Mouse (Mus musculus) heart, postnatal 0 days (tissue): ENCODE measurements around the gene Tex35. TPM values are rescaled to one million over a fixed set of nuclear protein-coding genes. Genes with fewer than 3 reads are reported as not detected.

Source experiments
- ATAC-seq: fragments of 200-750 bp; cut with Nextera tagmentation; 2 replicates; pipeline ENCODE4 v1.8.0; 2017; ENCODE audit warnings: low read depth, moderate number of reproducible peaks, moderate library complexity; ENCODE audit not compliant: insufficient read depth
- DNase-seq: peaks from one replicate; pipeline ENCODE4 v3.0.0-alpha.2; 2016; ENCODE audit warnings: low spot score
- H3K27ac ChIP-seq: fragments of 300-500 bp; sonication (generic); 2 replicates; pipeline ENCODE4 v1.5.1; 2014; ENCODE audit warnings: low read depth, mild to moderate bottlenecking
- H3K27me3 ChIP-seq: fragments of 300-500 bp; sonication (generic); 2 replicates; pipeline ENCODE4 v1.6.1; 2014; ENCODE audit warnings: low read length, mixed read lengths; ENCODE audit not compliant: control insufficient read depth, insufficient read depth
- H3K36me3 ChIP-seq: fragments of 300-500 bp; sonication (generic); replicated peaks from 2 replicates; pipeline ENCODE4 v1.6.1; 2014; ENCODE audit warnings: low read length, mixed read lengths; ENCODE audit not compliant: control insufficient read depth, insufficient read depth
- H3K4me1 ChIP-seq: fragments of 300-500 bp; sonication (generic); 2 replicates; pipeline ENCODE4 v1.6.1; 2014; ENCODE audit warnings: antibody characterized with exemption; ENCODE audit not compliant: control insufficient read depth, insufficient read depth
- H3K4me2 ChIP-seq: fragments of 300-500 bp; sonication (generic); 2 replicates; pipeline ENCODE4 v1.6.1; 2014; ENCODE audit warnings: low read depth, mild to moderate bottlenecking, low read length, moderate library complexity
- H3K4me3 ChIP-seq: fragments of 300-500 bp; sonication (generic); 2 replicates; pipeline ENCODE4 v1.5.1; 2014; ENCODE audit warnings: low read depth, low read length
- H3K9ac ChIP-seq: fragments of 300-500 bp; sonication (generic); replicated peaks from 2 replicates; pipeline ENCODE4 v1.6.1; 2014; ENCODE audit warnings: low read depth, low read length, mixed read lengths
- H3K9me3 ChIP-seq: fragments of 300-500 bp; sonication (generic); replicated peaks from 2 replicates; pipeline ENCODE4 v1.6.1; 2016; ENCODE audit warnings: low read length; ENCODE audit not compliant: control insufficient read depth
- CTCF ChIP-seq: IDR thresholded peaks from 2 replicates; pipeline ENCODE4 v1.5.1; 2016; ENCODE audit warnings: antibody characterized with exemption, control low read depth, low read depth
- EP300 ChIP-seq: IDR thresholded peaks from 2 replicates; pipeline ENCODE4 v1.6.1; 2016; ENCODE audit warnings: antibody characterized with exemption, low read depth
- WGBS: fragments of 180-500 bp; shearing (Covaris S2); extraction: QIAGEN DNeasy Blood & Tissue Kit; methylation state at CpG from one replicate; pipeline ENCODE4 v1.1.7; 2014; 5-methylcytosine and 5-hydroxymethylcytosine counted together
- polyA plus RNA-seq: library from polyadenylated mRNA; unstranded; fragments of >200 nt; fragmentation: Nextera tagmentation; extraction: Ambion mirVana; gene quantifications from 2 replicates; pipeline ENCODE4 v1.2.1, GENCODE M21; 2015
- total RNA-seq: library from RNA; depleted of rRNA; stranded (reverse); fragments of >200 nt; gene quantifications from 2 replicates; pipeline ENCODE4 v1.2.3, GENCODE M21; 2014; ENCODE audit warnings: low replicate concordance

Tex35 gene
- total and polyA plus RNA-seq, 2 experiments from 2014 or later = not detected

DNA sequence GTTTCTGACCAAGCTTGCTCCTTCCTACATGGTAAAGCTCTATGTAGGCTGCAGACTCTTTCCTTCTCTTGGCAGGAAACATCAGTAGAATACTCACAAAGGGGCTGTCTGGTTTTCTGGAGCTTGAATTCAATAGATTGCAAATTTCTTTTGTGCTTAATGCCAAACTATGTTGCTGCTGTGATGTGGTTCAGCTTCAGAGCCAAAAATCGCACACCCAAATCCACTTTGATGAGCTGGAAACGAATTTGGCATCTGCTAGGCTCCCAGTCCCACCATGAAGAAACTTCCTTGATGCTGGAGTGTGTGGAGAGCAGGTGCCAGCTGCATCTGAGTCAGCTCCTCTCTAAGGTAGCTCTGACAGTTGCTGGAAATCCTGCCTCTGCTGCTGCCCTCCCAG lies 6.0 kb upstream of the Tex35 start:
- 80% methylated on average over 2 of the region's 2 CpGs for WGBS
- no peak overlapping the region for H3K4me2 ChIP-seq
- DNase-seq = no peak
- H3K36me3 ChIP-seq = no peaks in the 10 kb centered on the region
- no peaks in the 10 kb centered on the region; the same call in 1 of the 2 replicates for H3K9me3 ChIP-seq
- no peak overlapping the region for H3K9ac ChIP-seq
- TF ChIP-seq CTCF (no peak), EP300 (no peak)
- ATAC-seq = no peak
- H3K27ac ChIP-seq = no peak overlapping the region
- H3K27me3 ChIP-seq = no peaks in the 10 kb centered on the region
- no peak overlapping the region for H3K4me3 ChIP-seq
- peaks cover 7% of the 10 kb centered on the region; the same call in 1 of the 2 replicates for H3K4me1 ChIP-seq

GRCm38 (mm10) chr1:157110287-157110835 lies 1.9 kb upstream of the Tex35 start:
- DNase-seq (no peak), ATAC-seq (peak; percentile 44; the same call in 1 of the 2 replicates)
- H3K9me3 ChIP-seq = no peaks in the 10 kb centered on the region; the same call in 1 of the 2 replicates
- WGBS = 28% methylated on average over 6 of the region's 6 CpGs
- no peak overlapping the region for H3K4me2 ChIP-seq
- no peaks in the 10 kb centered on the region for H3K36me3 ChIP-seq
- no peaks in the 10 kb centered on the region for H3K27me3 ChIP-seq
- no peak overlapping the region for H3K4me3 ChIP-seq
- TF ChIP-seq EP300 (no peak), CTCF (no peak)
- H3K9ac ChIP-seq = no peak overlapping the region
- H3K4me1 ChIP-seq = peaks cover 7% of the 10 kb centered on the region; the same call in 1 of the 2 replicates
- no peak overlapping the region; the same call in 1 of the 2 replicates for H3K27ac ChIP-seq

GRCm38 (mm10) chr1:157101122-157101865 lies 7.2 kb downstream of the Tex35 start:
- Histone ChIP-seq H3K27ac (no peak overlapping the region), H3K4me2 (peak overlapping the region; percentile 54), H3K27me3 (no peaks in the 10 kb centered on the region), H3K36me3 (no peaks in the 10 kb centered on the region), H3K4me3 (peak overlapping the region; percentile 23), H3K9ac (peak overlapping the region; percentile 9; the same call in 1 of the 2 replicates), H3K9me3 (no peaks in the 10 kb centered on the region), H3K4me1 (peaks cover 4% of the 10 kb centered on the region; the same call in 1 of the 2 replicates)
- ATAC-seq = peak; percentile 66
- TF ChIP-seq CTCF = no peak
- TF ChIP-seq EP300 = no peak
- DNase-seq = peak; percentile 70
- WGBS = 10% methylated on average over 19 of the region's 19 CpGs

DNA sequence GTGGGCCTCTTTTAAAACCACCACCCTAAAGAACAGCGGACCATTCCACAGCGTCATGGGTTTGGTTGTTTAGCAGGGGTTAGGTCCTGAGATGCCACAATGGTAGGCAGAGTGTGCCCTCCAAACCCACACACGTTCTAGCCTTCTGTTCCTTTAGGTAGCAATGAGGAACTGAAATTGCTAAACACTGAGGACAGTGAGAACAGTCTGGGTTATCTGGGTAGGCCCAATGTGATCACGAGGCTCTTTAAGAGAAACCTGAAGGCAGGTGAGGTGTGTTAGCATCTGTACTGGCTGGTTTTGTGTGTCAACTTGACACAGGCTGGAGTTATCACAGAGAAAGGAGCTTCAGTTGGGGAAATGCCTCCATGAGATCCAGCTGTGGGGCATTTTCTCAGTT lies 12.9 kb downstream of the Tex35 start:
- DNase-seq = no peak
- Histone ChIP-seq H3K27ac (no peak overlapping the region), H3K4me3 (no peak overlapping the region), H3K4me1 (no peaks in the 10 kb centered on the region), H3K4me2 (no peak overlapping the region), H3K9me3 (no peaks in the 10 kb centered on the region), H3K36me3 (no peaks in the 10 kb centered on the region), H3K27me3 (no peaks in the 10 kb centered on the region), H3K9ac (no peak overlapping the region)
- ATAC-seq = no peak
- 83% methylated on average over 4 of the region's 4 CpGs for whole genome bisulfite sequencing
- TF ChIP-seq EP300 = no peak
- no peak for TF ChIP-seq CTCF

DNA sequence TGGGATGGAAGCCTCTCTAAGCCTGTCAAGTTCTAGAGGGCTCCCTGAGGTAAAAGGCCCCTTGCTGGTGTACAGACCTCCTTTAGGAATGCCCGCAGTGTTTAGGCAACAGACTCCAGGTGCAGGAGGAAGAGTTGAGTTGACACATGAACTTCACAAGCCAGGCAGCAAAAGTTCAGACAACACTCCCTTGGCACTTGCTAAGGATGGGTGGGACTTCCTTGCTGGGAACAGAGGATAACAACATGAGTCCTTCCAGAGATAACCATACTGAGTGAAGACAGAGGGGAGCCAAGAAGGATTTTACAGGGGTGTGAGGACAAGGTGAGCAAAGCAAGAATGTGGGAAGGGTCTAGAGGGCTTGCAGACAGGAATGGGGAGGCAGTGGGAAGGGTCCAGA lies 15.9 kb downstream of the Tex35 start:
- H3K9ac ChIP-seq = no peak overlapping the region
- no peak overlapping the region for H3K4me2 ChIP-seq
- no peak overlapping the region for H3K4me3 ChIP-seq
- TF ChIP-seq CTCF (no peak), EP300 (no peak)
- ATAC-seq (no peak), DNase-seq (peak; percentile 13)
- 86% methylated on average over 1 of the region's 1 CpGs for WGBS
- H3K36me3 ChIP-seq = no peaks in the 10 kb centered on the region
- H3K27me3 ChIP-seq = no peaks in the 10 kb centered on the region
- H3K4me1 ChIP-seq = no peaks in the 10 kb centered on the region
- no peak overlapping the region for H3K27ac ChIP-seq
- no peaks in the 10 kb centered on the region for H3K9me3 ChIP-seq
